ENCODE assay signal across 8 mouse cellular contexts in the genomic region with DNA sequence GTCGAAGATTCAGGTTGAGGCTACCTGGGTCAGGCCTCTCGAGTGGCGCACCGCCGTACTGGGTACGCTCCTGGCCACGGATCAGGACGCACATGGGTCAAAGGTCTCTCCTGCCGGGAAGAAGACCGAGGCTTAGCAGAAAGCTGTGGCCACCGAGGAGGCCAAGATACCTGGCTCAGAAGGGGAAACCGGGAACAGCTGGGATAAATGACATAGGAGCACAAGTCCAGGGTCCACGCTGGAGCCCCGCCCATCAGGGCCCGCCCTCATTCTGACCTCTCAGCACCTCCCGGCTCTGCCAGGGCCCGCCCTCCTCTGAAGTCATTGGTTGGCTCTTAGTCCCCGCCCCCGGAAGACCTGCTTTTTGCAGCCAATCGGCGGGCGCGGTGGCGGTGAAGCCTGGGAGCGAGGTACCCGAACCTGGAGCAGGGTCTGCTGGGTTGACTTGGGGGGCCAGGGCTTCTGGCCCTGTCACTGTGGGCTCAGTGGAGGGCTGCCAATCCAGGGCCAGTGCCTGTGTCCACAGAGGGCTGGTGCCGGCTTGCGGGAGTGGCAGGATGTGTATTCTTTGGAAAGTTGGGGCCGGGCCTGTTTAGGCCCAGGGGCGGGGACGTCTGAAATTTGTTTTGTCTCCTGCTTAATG. TPM values are rescaled to one million over a fixed set of nuclear protein-coding genes. Genes with fewer than 3 reads are reported as not detected.
DNase-seq lines count a peak whose midpoint lies in the region; ATAC-seq and TF ChIP-seq lines count a peak whose summit lies in the region.

A gene (plus strand): TSS at position 325 of the 643 bp plus-strand sequence.

- H3K4me2 ChIP-seq in hindbrain, postnatal 0 days (ENCODE audit: low read depth, low read length), result peak within 1 kb of the TSS; percentile 96

- H3K27me3 ChIP-seq in hindbrain, postnatal 0 days (ENCODE audit: insufficient read depth, low read length), result no peaks in the 10 kb centered on the region

- peak; percentile 97 for DNase-seq in ZHBTc4 (ENCODE audit: low read depth, low spot score)
- peak; percentile 99 for DNase-seq in gastrocnemius, adult 2 months
- DNase-seq in hindbrain, postnatal 0 days (ENCODE audit: low spot score), result peak; percentile 97
- DNase-seq in left cerebral cortex, adult 2 months (ENCODE audit: extremely low spot score in 1 of 2, low spot score in 2 of 2), result peak; percentile 94 to 96
- peak; percentile 94 to 97 for DNase-seq in right cerebral cortex, adult 2 months (ENCODE audit: low spot score in 2 of 2)
- peak; percentile 98 for DNase-seq in urinary bladder, postnatal 14 days (ENCODE audit: low spot score)

- H3K4me3 ChIP-seq in gastrocnemius, adult 2 months, result peak within 1 kb of the TSS; percentile 83
- H3K4me3 ChIP-seq in hindbrain, postnatal 0 days (ENCODE audit: low read length), result peak within 1 kb of the TSS; percentile 72
- H3K4me3 ChIP-seq in left cerebral cortex, adult 2 months, result peak within 1 kb of the TSS; percentile 92

- H3K4me1 ChIP-seq in hindbrain, postnatal 0 days (ENCODE audit: insufficient read depth, low read length), result peaks cover 12% of the 10 kb centered on the region; the same call in 1 of the 2 replicates

- H3K27ac ChIP-seq in gastrocnemius, adult 2 months, result peak within 1 kb of the TSS; percentile 93
- H3K27ac ChIP-seq in hindbrain, postnatal 0 days, result peak within 1 kb of the TSS; percentile 61; the same call in 1 of the 2 replicates
- H3K27ac ChIP-seq in left cerebral cortex, adult 2 months, result peak within 1 kb of the TSS; percentile 85

- H3K9ac ChIP-seq in hindbrain, postnatal 0 days (replicated peaks; ENCODE audit: low read length), result peak within 1 kb of the TSS; percentile 79

- TF ChIP-seq CTCF in gastrocnemius, adult 2 months (IDR thresholded peaks at IDR 0.05), result no peak
- no peak for TF ChIP-seq CTCF in hindbrain, postnatal 0 days (IDR thresholded peaks at IDR 0.05; ENCODE audit: low read depth)
- no peak for TF ChIP-seq CTCF in left cerebral cortex, adult 2 months (IDR thresholded peaks at IDR 0.05)

- H3K36me3 ChIP-seq in hindbrain, postnatal 0 days (ENCODE audit: insufficient read depth, low read length), result peaks cover 12% of the 10 kb centered on the region; the same call in 1 of the 2 replicates

- intact Hi-C loops in gastrocnemius, adult 2 months (cut with DNase I), result loop anchor here (10.0 kb wide), 1 partner anchor 532 kb away; a partner anchor contains a TSS
- intact Hi-C loops in left cerebral cortex, adult 2 months (cut with DNase I), result no loop called here

- no peaks in the 10 kb centered on the region for H3K9me3 ChIP-seq in hindbrain, postnatal 0 days (ENCODE audit: low read length)

- ATAC-seq in common myeloid progenitor, adult 5-6 weeks (replicated peaks; ENCODE audit: low read depth, poor library complexity, severe bottlenecking), result peak; percentile 99
- peak; percentile 98 for ATAC-seq in hindbrain, postnatal 0 days
- ATAC-seq in megakaryocyte, adult 5-6 weeks (ENCODE audit: poor library complexity, severe bottlenecking), result peak; percentile 99

- WGBS in hindbrain, postnatal 0 days, result 5% methylated on average over 31 of the region's 31 CpGs

RNA-seq across cellular contexts. Expression of the gene that starts here (rescaled TPM):
- total RNA-seq in common myeloid progenitor, adult 5-6 weeks (2017), result 2.7 and 5.9 TPM in 2 replicates
- total RNA-seq in gastrocnemius, adult 2 months (2021), result 1 to 10 TPM; 6.4 to 7.9 TPM
- 32.2 and 41.9 TPM in 2 replicates for total RNA-seq in hindbrain, postnatal 0 days (2014; rRNA removed)
- polyA plus RNA-seq in hindbrain, postnatal 0 days (2015; fragmentation: Nextera tagmentation; extraction: Ambion mirVana), result 39.5 and 44.6 TPM in 2 replicates
- 10 to 100 TPM; 33.7 to 36.1 TPM for total RNA-seq in left cerebral cortex, adult 2 months (2021)
- 2.6 and 2.7 TPM in 2 replicates for total RNA-seq in megakaryocyte, adult 5-6 weeks (2015)
- 3.2 and 4.8 TPM in 2 replicates for total RNA-seq in megakaryocyte, adult 5-6 weeks (2017)

Comparison
In these comparisons a context has a peak if more than half of its experiments do, and no peak if none do; other contexts are left out.
1. Peak in every context shown above with its lines: DNase-seq, ATAC-seq, H3K4me3 ChIP-seq and H3K27ac ChIP-seq.